Mouse (Mus musculus): Measurements from ENCODE around the gene Snph.

DNA sequence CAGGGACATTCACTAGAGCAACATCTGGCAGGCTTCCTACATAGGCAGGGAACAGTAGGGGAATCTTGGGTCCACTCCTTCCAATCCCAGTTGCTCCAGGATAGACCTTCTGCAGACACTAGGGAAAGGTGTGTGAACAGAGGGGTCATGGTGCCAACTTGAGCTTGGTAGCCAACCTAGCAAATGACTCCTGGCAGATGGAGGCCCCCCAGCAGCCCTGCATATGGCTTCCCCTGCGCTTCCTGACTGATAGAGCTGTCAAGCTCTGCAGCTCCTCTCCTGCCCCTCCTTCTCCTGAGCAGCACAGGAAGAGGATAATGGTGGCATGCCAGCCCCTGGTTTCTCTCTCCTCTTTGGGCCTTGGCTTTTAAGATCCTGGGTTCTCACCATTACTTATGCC lies 24.0 kb downstream of the Snph start:
- TF ChIP-seq CTCF (IDR thresholded peaks at IDR 0.05; ENCODE audit: low read depth, low read length) (no peak), POLR2AphosphoS5 (IDR thresholded peaks at IDR 0.05; ENCODE audit: insufficient replicate concordance, low read depth, low read length) (no peak), GATA1 (IDR thresholded peaks at IDR 0.05; ENCODE audit: borderline replicate concordance, low read length) (no peak), GATA2 (IDR thresholded peaks at IDR 0.05; ENCODE audit: borderline replicate concordance, low read depth, low read length) (no peak), TAL1 (conservative IDR thresholded peaks at IDR 0.05; ENCODE audit: low read depth, low read length) (no peak)

All from G1E (cell line).